Mouse (Mus musculus) left cerebral cortex, postnatal 14 days (tissue): ENCODE data around the gene Gm40460. TPM values are rescaled to one million over a fixed set of nuclear protein-coding genes. Genes with fewer than 3 reads are reported as not detected.
"Not testable (repeated sequence)": the region's sequence is repeated elsewhere in the genome, so short reads cannot be mapped to it uniquely, and the experiment has no call there.

ENCODE experiments used
- DNase-seq, 2 experiments: peaks; one replicate each; pipeline ENCODE4 v3.0.0; 2021 to 2022; ENCODE audit warnings: low spot score in 2 of 2, mixed read lengths in 1 of 2
- intact Hi-C: fragments of 180-260 bp; cut with DNase I; formaldehyde crosslinking; loops from one replicate; pipeline ENCODE4 v1.15.1; 2025
- long read RNA-seq, 2 experiments: library from polyadenylated mRNA; stranded (forward); transcript quantifications; one replicate each; pipeline ENCODE4 v2.0.0; 2021
- total RNA-seq, 2 experiments: library from RNA; stranded (reverse); gene quantifications; 2 replicates each; pipeline ENCODE4 v1.2.3; 2021

Gene Gm40460
- total RNA-seq: not detected
- long read RNA-seq, experiment 1: 0 reads
- long read RNA-seq, experiment 2: 0 reads

DNA sequence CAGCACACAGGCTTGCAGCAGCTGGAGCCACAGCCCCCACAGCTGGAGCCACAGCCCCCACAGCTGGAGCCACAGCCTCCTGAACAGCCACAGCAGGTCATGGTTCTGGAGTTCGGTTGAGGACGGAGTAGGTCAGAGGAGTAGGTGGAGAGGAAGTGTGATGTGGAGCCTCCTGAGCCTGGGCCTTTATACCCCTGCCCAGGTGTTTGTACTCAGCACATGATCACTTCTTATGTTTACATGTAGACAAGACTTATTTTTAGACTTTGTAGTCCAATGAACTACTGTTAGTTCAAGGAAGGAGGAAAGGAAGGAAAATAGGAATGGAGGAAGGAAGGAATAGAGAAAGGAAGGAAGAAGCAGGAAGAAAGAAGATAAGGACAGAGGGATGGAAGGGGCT lies at the start of gene Gm40460:
Gm40460 (minus strand) TSS at position 101 of the 400 bp plus-strand sequence.
- intact Hi-C loops: loop anchor here (10.0 kb wide), 1 partner anchor 96 kb away; the partner anchor contains the start of gene Gm45337

DNA sequence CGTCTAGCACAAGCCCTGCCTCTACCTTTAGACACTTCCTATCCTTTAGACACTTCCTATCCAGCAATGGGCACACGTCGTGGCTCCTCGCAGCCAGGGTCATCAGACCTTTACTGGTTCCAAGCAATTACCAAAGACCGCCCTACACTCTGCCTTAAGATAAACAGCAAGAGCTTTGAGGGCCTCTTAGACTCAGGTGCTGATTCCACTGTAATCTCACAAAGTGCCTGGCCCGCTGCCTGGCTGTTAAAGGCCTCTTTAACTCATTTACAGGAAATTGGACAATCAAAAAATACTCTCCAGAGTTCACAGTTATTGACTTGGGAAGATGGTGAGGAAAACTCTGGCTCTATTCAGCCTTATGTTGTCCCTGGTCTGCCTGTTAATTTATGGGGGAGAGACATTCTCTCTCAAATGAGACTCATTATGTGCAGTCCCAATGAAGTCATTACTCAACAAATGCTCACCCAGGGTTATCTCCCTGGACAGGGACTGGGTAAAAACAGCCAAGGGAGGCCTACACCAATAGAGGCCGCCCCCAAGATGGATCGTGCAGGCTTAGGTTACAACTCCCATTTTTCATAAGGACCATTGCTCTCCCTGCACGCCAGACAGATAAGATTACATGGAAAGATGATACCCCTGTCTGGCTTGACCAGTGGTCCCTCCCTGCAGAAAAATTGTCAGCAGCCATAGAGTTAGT lies 45.2 kb upstream of the Gm40460 start:
- intact Hi-C loops: loop anchor here (10.0 kb wide), 1 partner anchor 221 kb away; the partner anchor contains the start of gene Mob2
- DNase-seq: not testable (repeated sequence)

More for the DNA sequence above, at the start of gene Gm40460:
- no peak for DNase-seq

DNA sequence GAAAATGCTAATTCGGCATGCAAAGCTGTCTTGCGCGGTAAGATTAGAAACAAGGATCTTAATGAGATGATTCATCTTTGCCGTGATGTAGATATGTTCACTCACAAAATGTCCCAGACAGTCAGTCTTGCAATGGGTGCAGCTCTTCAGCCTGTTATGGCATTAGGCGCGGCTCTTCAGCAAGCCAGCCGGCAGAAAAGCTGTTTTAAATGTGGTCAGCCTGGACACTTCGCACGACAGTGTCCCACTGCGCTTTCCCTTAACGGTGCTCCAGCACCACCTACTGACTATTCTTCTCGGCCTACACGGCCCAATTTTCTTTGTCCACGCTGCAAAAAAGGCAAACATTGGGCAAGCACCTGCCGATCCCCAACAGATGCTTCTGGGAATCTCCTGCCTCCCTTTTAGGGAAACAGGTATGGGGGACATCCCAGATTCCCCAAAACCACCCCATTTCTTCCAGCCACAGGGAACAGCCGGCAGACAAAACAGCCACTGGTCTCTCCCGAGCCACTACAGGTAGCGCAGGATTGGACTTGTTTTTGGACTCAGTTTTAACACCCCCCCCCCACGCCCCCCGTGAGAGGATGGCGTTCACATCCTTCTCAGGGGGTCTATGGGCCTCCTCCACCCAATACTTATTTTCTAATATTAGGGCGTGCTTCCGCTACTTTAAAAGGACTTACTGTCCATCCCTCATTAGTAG lies 44.4 kb upstream of the Gm40460 start:
- intact Hi-C loops: loop anchor here (10.0 kb wide), 1 partner anchor 220 kb away; the partner anchor contains the start of gene Mob2
- peak; percentile 21 to 26 for DNase-seq

GRCm38 (mm10) chr7:142284615-142285080 lies 43.8 kb upstream of the Gm40460 start:
- DNase-seq: peak; percentile 93 to 94
- intact Hi-C loops: loop anchor here (10.0 kb wide), 1 partner anchor 220 kb away; the partner anchor contains the start of gene Mob2

DNA sequence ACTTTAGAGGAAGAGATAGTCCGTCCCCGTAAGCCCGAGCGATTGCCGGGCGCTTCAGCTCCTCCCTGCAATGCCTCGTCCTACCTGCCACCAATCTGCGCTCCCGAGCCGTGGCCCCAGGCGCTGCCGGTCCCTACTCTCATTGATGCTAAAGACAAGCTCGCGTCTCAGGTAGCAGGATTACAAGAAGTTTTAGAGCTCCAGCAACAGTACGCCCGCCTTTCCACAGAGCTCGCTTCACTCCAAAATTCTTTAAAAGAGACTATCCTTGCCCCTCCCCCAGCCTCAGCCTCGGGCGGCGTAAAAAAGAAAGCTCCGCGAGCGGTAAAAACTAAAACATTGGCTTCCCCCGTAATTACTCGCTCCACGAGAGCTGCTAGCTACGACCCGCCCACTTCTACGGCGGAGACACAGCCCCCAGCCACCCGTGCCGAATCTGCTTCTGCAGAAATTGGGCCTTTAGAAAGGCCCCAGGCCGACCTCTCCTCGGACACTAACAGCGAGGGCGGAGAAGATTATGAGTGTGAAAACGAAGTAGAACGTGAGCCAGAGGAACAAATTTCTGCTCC lies 43.2 kb upstream of the Gm40460 start:
- intact Hi-C loops: loop anchor here (10.0 kb wide), 1 partner anchor 219 kb away; the partner anchor contains the start of gene Mob2
- DNase-seq: peak; percentile 15 to 44

DNA sequence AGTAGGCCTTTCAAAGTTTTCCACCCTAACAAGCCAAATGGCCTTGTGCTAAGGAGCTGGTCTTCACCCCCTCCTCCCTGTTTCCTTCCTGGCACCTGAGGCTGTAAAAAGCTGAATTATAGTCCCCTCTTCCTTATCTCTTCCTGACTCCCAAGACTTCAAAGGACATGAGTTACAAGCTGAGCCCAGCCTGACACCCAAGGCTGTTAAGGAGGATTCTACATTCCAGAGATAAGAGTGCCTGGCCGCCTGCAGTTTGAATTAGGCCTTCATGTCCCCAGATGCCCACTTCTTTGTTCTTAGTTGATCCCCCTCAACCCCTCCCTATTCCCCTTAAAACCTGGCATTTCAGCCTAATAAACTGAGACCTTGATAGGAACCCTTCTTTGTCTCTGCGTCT lies 42.0 kb upstream of the Gm40460 start:
- intact Hi-C loops: loop anchor here (10.0 kb wide), 1 partner anchor 218 kb away; the partner anchor contains the start of gene Mob2
- not testable (repeated sequence) for DNase-seq

DNA sequence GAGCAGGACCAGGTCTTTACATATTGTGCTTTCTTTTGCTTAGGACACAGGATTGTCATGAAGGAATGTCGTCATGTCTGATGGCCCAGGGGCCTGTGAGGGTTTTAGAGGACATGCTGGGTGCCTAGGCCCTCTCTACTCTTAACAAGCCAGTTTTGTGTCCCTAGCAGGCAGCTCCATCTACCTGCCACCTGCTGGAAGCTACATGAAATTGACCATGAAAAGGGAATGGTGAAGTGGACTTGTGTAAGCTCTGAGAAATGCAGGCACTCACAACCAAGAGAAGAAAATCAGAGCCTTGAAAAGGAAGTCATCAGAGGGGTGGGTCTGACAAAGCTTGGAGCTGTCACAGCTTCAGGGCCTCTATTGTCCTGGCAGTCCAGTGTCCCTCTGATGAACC lies 38.4 kb upstream of the Gm40460 start:
- intact Hi-C loops, DNase-seq: not testable (repeated sequence)

DNA sequence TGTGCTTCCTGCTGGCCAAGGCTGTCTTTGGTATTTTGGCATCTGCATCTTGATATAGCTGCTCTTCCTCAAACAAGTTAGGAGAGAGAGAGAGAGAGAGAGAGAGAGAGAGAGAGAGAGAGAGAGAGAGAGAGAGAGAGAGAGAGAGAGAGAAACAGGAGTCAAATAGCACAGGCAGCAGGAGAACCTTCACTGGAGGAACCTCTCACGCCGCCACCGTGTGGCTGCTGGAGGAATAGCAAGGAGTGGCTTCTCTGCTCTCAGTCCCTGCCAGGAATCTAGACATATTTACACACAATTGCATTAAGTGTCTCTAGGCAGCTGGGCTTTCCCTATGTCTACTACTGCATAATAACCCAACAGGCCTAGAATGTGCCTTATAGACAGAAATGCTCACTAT lies 37.3 kb upstream of the Gm40460 start:
- DNase-seq: peak; percentile 61 to 77
- intact Hi-C loops: not testable (repeated sequence)

- intact Hi-C loops, DNase-seq: not testable (repeated sequence)
Observed at GRCm38 (mm10) chr7:142274263-142274662, 33.4 kb upstream of the Gm40460 start, which contains the start of gene Gm4559. Gene Gm4559, minus strand, starts transcription at chr7:142274363.

DNA sequence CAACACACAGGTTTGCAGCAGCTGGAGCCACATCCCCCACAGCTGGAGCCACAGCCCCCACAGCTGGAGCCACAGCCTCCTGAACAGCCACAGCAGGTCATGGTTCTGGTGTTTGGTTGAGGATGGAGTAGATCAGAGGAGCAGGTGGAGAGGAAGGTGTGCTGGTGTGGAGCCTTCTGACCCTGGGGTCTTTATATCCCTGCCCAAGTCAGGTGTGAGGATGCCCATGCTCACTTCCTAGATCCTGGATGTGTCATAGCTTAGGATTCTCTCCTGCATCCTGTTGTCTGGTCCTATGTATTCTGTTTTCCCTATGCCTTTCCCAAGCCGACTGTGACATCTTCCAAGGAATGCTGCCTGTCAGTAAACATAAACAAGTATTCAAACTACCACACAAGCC lies 17.4 kb upstream of the Gm40460 start, which contains the start of gene Gm2431:
Gm2431 (minus strand) TSS at position 101 of the 400 bp plus-strand sequence.
- intact Hi-C loops, DNase-seq: not testable (repeated sequence)

DNA sequence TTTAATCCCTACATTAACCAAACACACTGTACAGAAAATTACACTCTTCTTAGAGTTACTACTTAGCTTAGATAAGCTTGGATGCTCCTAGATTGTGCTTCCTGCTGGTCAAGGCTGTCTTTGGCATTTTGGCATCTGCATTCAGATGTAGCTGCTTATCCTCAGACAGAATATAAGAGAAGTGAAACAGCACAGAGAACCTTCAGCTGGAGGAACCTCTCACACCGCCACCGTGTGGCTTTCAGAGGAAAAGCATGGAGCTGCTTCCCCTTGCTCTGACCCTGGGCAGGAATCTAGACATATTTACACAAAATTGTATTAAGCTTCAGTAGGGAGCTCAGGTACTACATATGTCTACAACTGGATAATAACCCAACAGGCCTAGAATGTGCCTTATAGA lies 14.6 kb upstream of the Gm40460 start:
- intact Hi-C loops: no loop called here

DNA sequence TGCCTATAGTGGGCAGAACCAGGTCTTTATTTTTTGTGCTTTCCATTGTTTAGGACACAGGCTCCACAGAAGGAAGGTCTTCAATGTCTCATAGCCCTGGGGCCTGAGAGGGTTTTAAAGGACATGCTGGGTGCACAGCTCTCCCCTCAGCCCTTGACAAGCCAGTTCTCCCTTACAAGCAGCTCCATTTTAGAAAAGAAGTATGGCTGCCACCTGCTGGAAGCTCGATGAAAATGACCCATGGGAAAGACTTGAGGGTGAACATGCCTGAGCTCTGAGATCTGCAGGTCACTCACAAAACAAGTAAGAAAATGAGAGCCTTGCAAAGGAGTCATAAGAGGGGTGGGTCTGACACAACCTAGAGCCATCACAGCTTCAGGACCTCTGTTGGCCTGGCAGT lies 8.9 kb upstream of the Gm40460 start:
- intact Hi-C loops: loop anchor here (10.0 kb wide), 1 partner anchor 105 kb away; the partner anchor contains the start of gene Gm45337
- peak; percentile 9 to 55 for DNase-seq

More for the DNA sequence above, 14.6 kb upstream of the Gm40460 start:
- peak; percentile 44 to 51 for DNase-seq

DNA sequence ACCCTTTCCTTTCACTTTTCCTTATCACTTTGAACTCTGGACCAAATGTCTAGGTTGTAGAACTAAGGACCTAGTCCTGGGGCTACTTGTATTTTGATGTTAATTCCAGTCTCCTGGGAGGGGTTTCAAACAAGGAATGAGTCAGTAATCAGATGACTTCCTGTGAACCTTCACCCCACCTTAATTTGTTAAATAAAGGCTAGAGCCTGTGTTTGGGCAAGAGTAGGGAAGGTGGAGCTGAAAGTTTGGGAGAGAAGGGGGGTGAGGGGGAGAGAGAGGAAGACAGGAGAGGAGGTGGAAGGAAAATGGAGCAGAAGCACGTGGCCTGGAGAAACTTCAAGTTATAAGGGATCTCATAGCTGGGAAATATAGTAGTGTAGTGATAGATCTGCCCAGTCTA lies 9.3 kb downstream of the Gm40460 start:
- intact Hi-C loops: no loop called here
- no peak for DNase-seq

- intact Hi-C loops: not testable (repeated sequence)
Observed at GRCm38 (mm10) chr7:142229871-142230270, 11.0 kb downstream of the Gm40460 start, which contains the start of gene Krtap5-5. Gene Krtap5-5, minus strand, starts transcription at chr7:142229971.

DNA sequence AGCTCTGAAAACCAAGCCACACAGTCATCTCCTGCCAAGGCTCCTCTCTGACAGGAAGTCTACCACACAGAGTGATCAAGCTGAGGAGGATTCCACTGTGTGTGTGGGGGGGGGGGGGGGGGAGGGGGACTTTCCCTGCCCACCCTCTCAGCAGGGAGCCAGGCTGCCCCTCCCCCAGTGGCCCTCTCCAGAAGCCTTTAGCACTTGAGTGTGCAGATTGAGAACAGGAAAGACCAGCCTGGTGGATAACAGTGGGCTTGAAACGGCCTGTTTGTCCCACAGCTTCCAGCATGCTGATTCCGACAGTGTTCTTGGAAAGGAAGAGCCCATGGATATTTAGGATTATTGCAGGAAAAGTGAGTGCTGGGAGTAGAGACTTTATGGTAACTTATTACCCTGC lies 16.4 kb downstream of the Gm40460 start:
- intact Hi-C loops: no loop called here
- no peak for DNase-seq

More at GRCm38 (mm10) chr7:142229871-142230270, 11.0 kb downstream of the Gm40460 start, which contains the start of gene Krtap5-5:
- not testable (repeated sequence) for DNase-seq

GRCm38 (mm10) chr7:142212136-142212535 lies 28.7 kb downstream of the Gm40460 start:
- intact Hi-C loops, DNase-seq: not testable (repeated sequence)

DNA sequence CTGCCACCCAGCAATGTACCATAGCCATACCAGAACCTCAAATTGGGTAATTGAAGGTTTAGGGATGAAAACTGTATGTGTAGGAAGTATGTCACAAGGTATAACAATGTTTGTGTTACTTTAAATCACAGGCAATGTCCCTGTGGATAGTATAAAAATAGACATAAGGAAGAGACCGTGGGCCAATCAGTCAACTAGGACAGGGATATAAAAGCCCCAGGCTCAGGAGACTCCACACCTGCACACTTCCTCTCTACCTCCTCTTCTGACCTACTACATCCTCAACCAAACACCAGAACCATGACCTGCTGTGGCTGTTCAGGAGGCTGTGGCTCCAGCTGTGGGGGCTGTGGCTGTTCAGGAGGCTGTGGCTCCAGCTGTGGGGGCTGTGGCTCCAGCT lies 29.3 kb downstream of the Gm40460 start, which contains the start of gene Gm7579:
Gm7579 (plus strand) TSS at position 301 of the 400 bp plus-strand sequence.
- intact Hi-C loops: no loop called here
- no peak for DNase-seq

GRCm38 (mm10) chr7:142206891-142207290 lies 34.0 kb downstream of the Gm40460 start:
- DNase-seq, intact Hi-C loops: not testable (repeated sequence)

DNA sequence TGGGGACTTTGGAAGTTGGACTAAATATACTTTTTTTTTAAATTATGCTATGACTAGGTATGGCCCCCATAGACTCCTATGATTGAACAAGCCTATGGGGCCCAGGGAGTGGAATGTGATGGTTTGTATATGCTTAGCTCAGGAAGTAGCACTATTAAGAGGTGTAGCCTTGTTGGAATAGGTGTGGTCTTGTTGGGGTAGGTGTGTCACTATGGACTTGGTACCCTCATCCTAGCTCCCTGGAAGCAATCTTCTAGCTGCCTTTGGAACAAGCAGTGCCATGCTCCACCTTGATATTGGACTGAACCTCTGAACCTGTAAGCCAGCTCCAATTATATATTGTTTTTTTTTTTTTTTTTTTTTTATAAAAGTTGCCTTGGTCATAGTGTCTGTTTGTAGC lies 35.4 kb downstream of the Gm40460 start:
- intact Hi-C loops: no loop called here

More for the DNA sequence above, 35.4 kb downstream of the Gm40460 start:
- DNase-seq: no peak
